Mouse (Mus musculus) left cerebral cortex, postnatal 4 days (tissue): Measurements from ENCODE around the gene F5. TPM values are rescaled to one million over a fixed set of nuclear protein-coding genes. Genes with fewer than 3 reads are reported as not detected.

Experiments
- total RNA-seq, 2 experiments: library from RNA; stranded (reverse); gene quantifications; 2 replicates each; pipeline ENCODE4 v1.2.3; 2021

The F5 gene
- total RNA-seq, 2 experiments from 2014 or later = 0.14 to 0.24 TPM

Other genes with a start within 250 kb of the F5 start
- 10 to 100 TPM; 22.2 to 23.3 TPM for gene Scyl3, start 222.7 kb upstream of the F5 start, total RNA-seq
- 1 to 10 TPM; 2.8 to 3.1 TPM for gene BC055324, start 157.0 kb upstream of the F5 start, total RNA-seq
- 1 to 10 TPM; 5.1 to 5.2 TPM for gene Mettl18, start 156.9 kb upstream of the F5 start, total RNA-seq
- not detected for gene Sele, start 103.6 kb upstream of the F5 start, total RNA-seq
- gene Sell, start 89.9 kb upstream of the F5 start, total RNA-seq = under 1 TPM in 1 of 2 experiments, not detected in 1; 0.20 TPM
- gene Selp, start 36.6 kb upstream of the F5 start, total RNA-seq = under 1 TPM in 1 of 2 experiments, not detected in 1; 0.14 TPM
- gene Slc19a2, start 97.2 kb downstream of the F5 start, total RNA-seq = 1 to 10 TPM; 8.9 to 9.1 TPM
- gene Ccdc181, start 123.7 kb downstream of the F5 start, total RNA-seq = 10 to 100 TPM; 21.2 to 22.3 TPM
- gene Nme7, start 152.3 kb downstream of the F5 start, total RNA-seq = 10 to 100 TPM; 21.5 to 24.4 TPM
- 10 to 100 TPM; 19.8 to 24.3 TPM for gene Blzf1, start 155.7 kb downstream of the F5 start, total RNA-seq